Mouse (Mus musculus): ENCODE measurements around the gene Slc34a3. TPM values are rescaled to one million over a fixed set of nuclear protein-coding genes. Genes with fewer than 3 reads are reported as not detected.

The Slc34a3 gene
- total RNA-seq, 1 experiment from 2014 or later = not detected

- ATAC-seq (replicated peaks in 1 of 2; ENCODE audit: insufficient read depth in 1 of 2, low FRiP score in 2 of 2, low TSS enrichment in 1 of 2, low read depth in 1 of 2, poor library complexity in 2 of 2, severe bottlenecking in 2 of 2) = no peak
These were observed 51.5 kb downstream of the Slc34a3 start for GRCm38 (mm10) chr2:25182664-25183063.

DNA sequence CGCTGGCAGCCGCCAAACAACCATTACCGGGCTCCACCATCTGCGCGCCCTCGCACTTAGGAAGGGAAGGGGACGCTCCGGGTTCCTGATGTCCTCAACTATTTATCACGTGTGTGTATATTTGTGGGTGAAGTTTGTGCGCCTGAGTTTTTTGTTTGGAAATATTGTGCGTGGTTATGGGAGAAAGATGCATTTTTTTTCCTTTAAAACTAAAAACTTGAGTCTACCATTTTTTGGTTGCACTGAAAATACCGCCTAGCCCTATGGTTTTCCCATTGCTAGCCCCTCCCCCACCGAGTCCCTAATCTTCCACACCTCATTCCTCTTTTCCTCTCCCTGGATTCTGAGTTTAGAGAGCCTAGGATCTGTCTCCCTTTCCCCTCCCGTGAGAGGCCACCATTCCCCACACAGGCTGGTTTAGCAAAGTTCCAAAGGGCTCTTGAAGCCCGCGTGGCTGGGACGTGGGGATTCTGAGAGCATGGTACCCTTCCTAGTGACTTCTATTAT is 52.2 kb downstream of the Slc34a3 start:
- ATAC-seq (replicated peaks in 1 of 2; ENCODE audit: insufficient read depth in 1 of 2, low FRiP score in 2 of 2, low TSS enrichment in 1 of 2, low read depth in 1 of 2, poor library complexity in 2 of 2, severe bottlenecking in 2 of 2) = no peak

DNA sequence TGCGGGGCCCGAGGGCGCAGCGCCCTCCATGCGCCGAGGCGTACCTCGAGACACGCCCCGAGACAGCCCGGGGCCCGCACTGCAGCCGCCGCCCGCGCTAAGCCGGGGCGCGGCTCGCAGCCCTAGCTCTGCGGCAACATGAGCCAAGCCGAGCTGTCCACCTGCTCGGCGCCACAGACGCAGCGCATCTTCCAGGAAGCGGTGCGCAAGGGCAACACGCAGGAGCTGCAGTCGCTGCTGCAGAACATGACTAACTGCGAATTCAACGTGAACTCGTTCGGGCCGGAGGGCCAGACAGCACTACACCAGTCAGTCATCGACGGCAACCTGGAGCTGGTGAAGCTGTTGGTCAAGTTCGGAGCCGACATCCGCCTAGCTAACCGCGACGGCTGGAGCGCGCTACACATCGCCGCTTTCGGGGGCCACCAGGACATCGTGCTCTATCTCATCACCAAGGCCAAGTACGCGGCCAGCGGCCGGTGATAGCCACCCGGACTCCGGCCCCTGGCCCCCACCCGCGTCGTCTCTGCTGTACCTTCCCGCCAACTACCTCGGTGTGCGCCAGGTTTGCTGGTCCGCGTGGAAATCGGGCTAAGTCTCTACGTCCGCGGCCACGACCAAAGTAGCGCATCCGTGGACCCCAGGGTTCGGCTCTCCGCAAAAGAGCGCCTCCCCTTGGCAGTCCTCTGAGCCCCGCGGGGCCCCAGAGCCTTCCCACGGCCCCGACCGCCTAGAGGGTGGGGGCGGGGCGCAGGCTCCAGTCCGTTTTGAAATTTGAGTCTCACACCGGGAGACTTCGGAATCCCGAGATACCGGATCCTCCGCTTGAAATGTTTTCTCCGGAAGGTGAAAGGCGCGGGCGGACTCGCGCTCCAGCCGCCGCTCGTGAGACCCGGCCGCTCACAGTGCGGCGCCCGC is 52.9 kb downstream of the Slc34a3 start:
- no peak for ATAC-seq (replicated peaks in 1 of 2; ENCODE audit: insufficient read depth in 1 of 2, low FRiP score in 2 of 2, low TSS enrichment in 1 of 2, low read depth in 1 of 2, poor library complexity in 2 of 2, severe bottlenecking in 2 of 2)

GRCm38 (mm10) chr2:25180478-25180903 is 53.7 kb downstream of the Slc34a3 start, which contains the start of gene Nrarp:
TSS of gene Nrarp (plus strand) at chr2:25180758.
- ATAC-seq (replicated peaks in 1 of 2; ENCODE audit: insufficient read depth in 1 of 2, low FRiP score in 2 of 2, low TSS enrichment in 1 of 2, low read depth in 1 of 2, poor library complexity in 2 of 2, severe bottlenecking in 2 of 2) = peak; percentile 78 to 88

- ATAC-seq (replicated peaks in 1 of 2; ENCODE audit: insufficient read depth in 1 of 2, low FRiP score in 2 of 2, low TSS enrichment in 1 of 2, low read depth in 1 of 2, poor library complexity in 2 of 2, severe bottlenecking in 2 of 2) = no peak
These were observed 54.5 kb downstream of the Slc34a3 start for GRCm38 (mm10) chr2:25179566-25180217.

Other genes starting within 250 kb of the Slc34a3 start
- gene Nsmf, start 180.0 kb downstream of the Slc34a3 start, total RNA-seq (2017) = 16.0 and 28.9 TPM in 2 replicates
- not detected in 2 replicates for gene Entpd8, start 154.1 kb downstream of the Slc34a3 start, total RNA-seq (2017)
- 1.0 TPM in 1 of 2 replicates, not detected in the other for gene Noxa1, start 139.2 kb downstream of the Slc34a3 start, total RNA-seq (2017)
- gene Nrarp, start 53.6 kb downstream of the Slc34a3 start, total RNA-seq (2017) = 2.6 and 4.4 TPM in 2 replicates
- 30.0 and 33.3 TPM in 2 replicates for gene Tor4a, start 37.5 kb downstream of the Slc34a3 start, total RNA-seq (2017)
- gene Nelfb, start 22.9 kb downstream of the Slc34a3 start, total RNA-seq (2017) = 40.1 and 53.5 TPM in 2 replicates
- gene Stpg3, start 19.7 kb downstream of the Slc34a3 start, total RNA-seq (2017) = not detected in 2 replicates
- not detected in 2 replicates for gene Fam166a, start 15.6 kb downstream of the Slc34a3 start, total RNA-seq (2017)
- 426 and 473 TPM in 2 replicates for gene Tubb4b, start 9.7 kb downstream of the Slc34a3 start, total RNA-seq (2017)
- gene Rnf224, start 2.4 kb upstream of the Slc34a3 start, total RNA-seq (2017) = not detected in 2 replicates
- 0.50 TPM in 1 of 2 replicates, not detected in the other for gene Rnf208, start 7.9 kb upstream of the Slc34a3 start, total RNA-seq (2017)
- gene Cysrt1, start 8.1 kb upstream of the Slc34a3 start, total RNA-seq (2017) = not detected in 2 replicates
- 1.4 and 5.1 TPM in 2 replicates for gene AL732309.1, start 12.5 kb upstream of the Slc34a3 start, total RNA-seq (2017)
- gene Tmem203, start 21.1 kb upstream of the Slc34a3 start, total RNA-seq (2017) = 9.9 and 10.8 TPM in 2 replicates
- gene Tprn, start 28.3 kb upstream of the Slc34a3 start, total RNA-seq (2017) = 8.2 and 10.6 TPM in 2 replicates
- 46.4 and 82.9 TPM in 2 replicates for gene Ssna1, start 38.1 kb upstream of the Slc34a3 start, total RNA-seq (2017)
- 39.0 and 46.9 TPM in 2 replicates for gene Anapc2, start 38.1 kb upstream of the Slc34a3 start, total RNA-seq (2017)
- gene Tmem210, start 53.8 kb upstream of the Slc34a3 start, total RNA-seq (2017) = not detected in 2 replicates
- not detected in 2 replicates for gene Lrrc26, start 55.6 kb upstream of the Slc34a3 start, total RNA-seq (2017)
- not detected in 2 replicates for gene Grin1, start 84.8 kb upstream of the Slc34a3 start, total RNA-seq (2017)
- 60.9 and 70.9 TPM in 2 replicates for gene Man1b1, start 98.0 kb upstream of the Slc34a3 start, total RNA-seq (2017)
- 11.9 and 31.6 TPM in 2 replicates for gene Dpp7, start 122.0 kb upstream of the Slc34a3 start, total RNA-seq (2017)
- gene Uap1l1, start 131.3 kb upstream of the Slc34a3 start, total RNA-seq (2017) = 8.2 and 12.6 TPM in 2 replicates
- gene Sapcd2, start 138.0 kb upstream of the Slc34a3 start, total RNA-seq (2017) = 3.3 and 12.1 TPM in 2 replicates
- gene Entpd2, start 161.5 kb upstream of the Slc34a3 start, total RNA-seq (2017) = not detected in 2 replicates
- 0.74 and 2.3 TPM in 2 replicates for gene Npdc1, start 165.0 kb upstream of the Slc34a3 start, total RNA-seq (2017)
- 23.6 and 28.5 TPM in 2 replicates for gene Fut7, start 188.9 kb upstream of the Slc34a3 start, total RNA-seq (2017)
- gene Abca2, start 194.3 kb upstream of the Slc34a3 start, total RNA-seq (2017) = 52.7 and 57.5 TPM in 2 replicates
- gene Clic3, start 222.5 kb upstream of the Slc34a3 start, total RNA-seq (2017) = not detected in 2 replicates
- gene Paxx, start 226.7 kb upstream of the Slc34a3 start, total RNA-seq (2017) = 27.5 and 28.0 TPM in 2 replicates
- 3.4 and 3.5 TPM in 2 replicates for gene Ptgds, start 235.7 kb upstream of the Slc34a3 start, total RNA-seq (2017)

Measured in hematopoietic stem cell, adult 5-6 weeks (primary cell).